Mouse (Mus musculus) frontal cortex, adult 2 months (tissue): ENCODE measurements around the gene Wdfy1. TPM values are rescaled to one million over a fixed set of nuclear protein-coding genes. Genes with fewer than 3 reads are reported as not detected.

ENCODE experiments used
- DNase-seq, 2 experiments: peaks; one replicate each; pipeline ENCODE4 v3.0.0; 2022; ENCODE audit warnings: low spot score in 1 of 2; ENCODE audit errors: extremely low spot score in 1 of 2
- polyA plus RNA-seq: library from polyadenylated mRNA; depleted of rRNA; stranded (reverse); fragments of >200 nt; gene quantifications from 2 replicates; pipeline ENCODE4 v1.2.3, GENCODE M21; 2012

The Wdfy1 gene
- polyA plus RNA-seq, 1 experiment: 34.3 TPM

DNA sequence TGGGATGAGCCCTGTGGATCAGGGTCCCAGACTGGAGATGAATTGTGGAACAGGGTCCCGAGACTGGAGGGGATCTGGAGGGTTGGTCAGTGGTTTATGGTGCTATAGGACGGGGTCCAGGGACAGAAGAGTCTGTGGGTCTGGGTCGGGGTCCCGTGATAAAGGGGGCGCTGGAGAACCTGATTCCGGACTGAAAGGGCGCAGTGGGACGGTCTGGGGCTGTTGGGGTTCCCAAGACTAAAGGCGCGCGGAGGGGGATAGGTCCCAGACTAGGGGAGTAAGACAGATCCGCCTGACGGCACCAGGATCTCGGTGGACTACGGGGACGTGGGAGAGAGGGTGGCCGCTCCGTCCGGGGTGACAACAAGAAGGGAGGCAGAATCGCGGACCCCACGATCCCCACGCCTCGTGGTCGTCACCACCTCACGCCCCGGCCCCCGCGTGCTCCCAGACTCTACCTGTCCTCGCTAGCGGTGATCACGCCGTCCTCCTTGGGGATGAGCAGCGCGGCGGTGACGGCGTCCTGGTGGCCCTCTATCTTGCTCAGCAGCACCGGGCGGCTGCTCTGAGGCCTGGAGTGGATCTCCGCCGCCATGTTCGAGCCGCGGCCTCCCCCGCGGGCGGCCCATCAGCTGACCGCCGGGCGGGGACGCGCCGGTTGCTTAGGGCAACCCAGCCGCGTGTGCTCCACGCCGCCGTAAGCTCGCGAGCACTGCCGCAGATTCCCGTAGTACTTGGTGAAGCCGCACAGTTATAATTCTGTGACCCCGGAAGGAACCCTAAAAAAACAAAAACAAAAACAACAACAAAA is 14.6 kb downstream of the Wdfy1 start:
- DNase-seq: peak; percentile 50 to 86

DNA sequence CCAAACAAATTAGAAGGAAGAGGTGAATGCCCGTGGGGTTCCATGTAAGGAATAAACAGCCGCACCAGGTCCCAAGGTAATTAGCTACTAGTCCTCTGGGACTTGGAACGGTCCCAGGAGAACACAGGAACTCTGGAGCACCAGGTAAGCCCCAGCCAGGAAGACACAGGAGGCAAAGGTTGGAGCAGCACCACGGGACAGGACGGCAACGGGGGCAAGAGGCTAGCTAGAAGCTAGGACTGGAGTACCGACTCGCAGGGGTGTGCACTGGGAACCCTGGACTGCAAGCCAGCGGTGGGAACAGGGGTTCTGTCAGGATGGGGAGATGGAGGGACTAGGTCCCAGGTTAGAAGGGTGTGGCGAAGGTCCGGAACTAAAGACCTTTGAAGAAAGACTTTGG is 15.3 kb downstream of the Wdfy1 start:
- DNase-seq: peak in 1 of 2 experiments; percentile 9

DNA sequence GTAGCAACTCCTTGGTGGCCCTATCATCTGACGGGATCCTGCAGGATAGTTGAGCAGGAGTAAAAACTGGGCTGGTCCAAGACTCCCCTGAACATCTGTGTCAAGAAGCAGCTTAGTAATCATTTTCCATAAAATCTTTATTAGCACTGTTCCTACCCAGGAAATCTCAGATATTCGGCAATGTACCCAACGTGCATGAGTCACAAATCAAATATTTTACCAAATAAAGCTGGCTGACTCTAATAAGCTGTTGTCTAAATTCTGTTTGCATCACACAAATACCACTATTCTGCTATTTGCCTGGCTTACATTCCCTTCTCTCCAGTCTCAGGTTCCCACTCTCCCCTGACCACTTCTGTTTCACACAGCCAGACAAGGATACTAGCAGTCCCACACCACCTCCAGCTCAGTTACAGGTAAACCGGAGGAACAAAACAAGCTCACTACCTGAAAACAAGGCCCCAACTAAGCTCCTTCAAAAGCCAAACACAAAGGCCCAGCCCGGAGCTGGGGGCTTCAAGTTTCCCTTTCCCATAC is 16.4 kb downstream of the Wdfy1 start:
- DNase-seq: no peak

DNA sequence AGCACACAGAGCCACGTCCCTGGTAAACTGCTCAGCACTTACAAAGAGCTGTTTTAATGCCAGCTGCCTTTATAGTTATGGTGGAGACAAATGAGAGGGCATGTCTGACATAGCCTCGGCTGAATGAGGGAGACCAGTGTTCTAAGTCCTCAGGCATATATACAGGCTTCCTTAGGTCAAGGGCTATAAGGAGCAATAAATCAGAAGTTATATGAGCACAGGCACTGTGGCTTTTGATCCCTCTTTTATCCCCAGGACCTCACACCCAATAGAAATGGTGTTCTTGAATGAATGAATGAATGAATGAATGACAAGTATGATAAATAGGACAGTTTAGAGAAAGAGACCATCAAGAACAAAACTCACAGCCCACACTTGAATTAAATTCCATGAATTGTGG is 16.9 kb downstream of the Wdfy1 start:
- DNase-seq: no peak

DNA sequence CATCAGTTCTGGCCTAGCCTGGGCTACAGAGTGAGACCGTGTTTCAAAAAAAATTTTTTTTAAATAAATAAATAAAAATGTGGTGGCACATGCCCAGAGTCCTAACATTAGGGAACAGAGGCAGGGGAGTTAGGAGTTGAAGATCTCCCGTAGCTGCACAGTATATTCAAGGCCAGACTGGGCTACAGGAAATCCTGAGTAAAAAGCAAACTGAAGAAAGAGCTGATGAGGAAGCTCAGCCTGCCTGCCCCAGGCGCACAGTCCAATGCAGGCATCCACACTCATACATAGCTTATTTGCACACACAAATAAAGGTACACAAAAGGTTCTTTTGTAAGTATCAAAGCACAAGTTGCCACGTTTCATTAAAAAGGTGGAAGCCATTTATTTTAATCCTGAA is 18.3 kb downstream of the Wdfy1 start:
- no peak for DNase-seq

DNA sequence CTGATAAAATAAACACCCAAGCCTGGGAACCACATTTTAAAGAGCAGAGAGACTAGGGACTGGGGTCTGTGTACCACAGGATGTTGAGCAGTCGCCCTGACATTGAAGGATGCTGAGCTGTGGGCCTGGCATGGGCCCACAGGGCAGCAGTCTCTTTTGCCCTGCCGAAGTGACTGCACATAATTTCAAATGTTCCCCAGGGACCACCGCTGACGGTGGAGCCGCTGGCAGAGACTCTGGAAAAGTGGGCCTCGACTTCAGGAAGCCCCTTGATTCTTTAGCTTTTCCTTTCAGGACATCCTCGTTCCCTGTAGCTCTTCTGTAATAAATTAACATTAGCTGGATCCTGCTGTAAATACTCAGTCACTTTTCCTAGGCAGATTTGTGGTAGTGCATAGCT is 18.8 kb downstream of the Wdfy1 start:
- no peak for DNase-seq

DNA sequence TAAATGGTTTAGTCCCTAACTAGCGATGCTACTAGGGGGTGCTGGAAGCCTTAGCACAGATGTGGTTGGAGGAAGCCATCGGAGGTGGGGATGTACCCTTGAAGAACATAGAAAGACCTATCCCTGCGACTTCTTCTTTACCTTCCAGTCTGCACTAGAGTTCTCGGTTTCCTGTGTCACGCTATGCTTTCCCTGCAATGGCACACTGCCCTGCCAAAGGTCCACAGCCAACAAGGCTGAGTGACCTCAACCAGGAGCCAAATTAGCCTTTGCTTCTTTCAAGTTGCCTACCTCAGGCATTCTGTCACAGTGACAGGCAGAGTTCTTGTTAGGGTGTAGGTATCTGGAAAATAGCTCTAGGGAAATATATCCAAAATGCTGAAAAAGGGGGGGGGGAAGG is 19.5 kb downstream of the Wdfy1 start:
- no peak for DNase-seq

DNA sequence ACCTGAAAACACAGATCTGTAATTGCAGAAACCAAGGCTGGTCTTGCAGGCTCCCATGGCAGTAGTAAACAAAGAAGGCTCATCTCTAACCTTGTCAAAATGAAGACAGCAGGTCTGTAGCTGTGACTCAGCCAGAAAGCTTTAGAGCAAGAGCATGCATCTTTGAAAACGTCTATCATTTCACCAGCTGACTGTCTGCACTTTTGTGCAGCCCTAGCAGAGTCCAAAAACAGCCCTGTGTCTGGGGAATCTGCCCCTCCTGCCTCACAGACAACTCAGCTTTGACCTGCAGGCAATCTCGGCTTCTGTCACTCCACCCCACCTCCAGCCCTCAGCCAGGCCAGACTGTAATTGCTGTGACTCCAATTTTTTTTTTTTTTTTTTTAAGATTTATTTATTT is 20.6 kb downstream of the Wdfy1 start:
- DNase-seq: no peak

DNA sequence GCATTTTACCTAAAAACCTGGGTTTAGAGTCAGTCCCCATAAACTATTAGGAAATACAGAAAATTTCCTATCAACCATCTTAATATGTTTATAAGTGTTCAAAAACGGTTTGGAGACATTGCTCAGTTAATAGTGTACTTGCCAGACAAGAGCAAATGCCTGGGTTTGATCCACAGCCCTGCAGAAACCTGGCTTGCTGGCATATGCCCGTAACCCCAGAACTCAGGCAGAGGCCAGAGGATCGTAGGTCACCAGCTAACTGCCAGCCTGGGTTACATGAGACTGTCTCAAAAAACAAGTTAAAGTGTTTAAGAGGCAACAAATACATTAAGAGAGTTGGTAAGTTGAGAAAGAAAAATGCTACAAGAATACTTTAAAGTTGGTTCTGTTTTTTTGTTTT is 21.0 kb downstream of the Wdfy1 start:
- no peak for DNase-seq

DNA sequence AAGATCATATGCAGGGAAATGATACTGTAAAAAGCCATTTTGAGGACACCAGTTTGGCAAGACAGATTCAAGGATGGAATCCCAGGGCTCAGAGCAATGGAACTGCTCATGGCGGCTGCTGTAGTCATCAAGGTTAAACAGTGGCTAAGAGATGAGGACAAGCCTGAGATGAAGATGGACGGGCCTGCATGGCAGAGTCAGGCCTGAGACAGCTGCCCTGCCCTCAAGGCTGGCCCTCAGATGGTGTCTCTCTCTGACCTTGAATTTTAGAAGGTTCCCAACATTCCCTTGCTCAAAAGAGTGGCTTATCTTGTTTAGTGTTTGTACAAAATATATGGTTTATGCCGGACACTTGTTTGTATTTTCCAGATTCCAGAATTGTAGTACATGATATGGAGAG is 22.5 kb downstream of the Wdfy1 start:
- DNase-seq: no peak

DNA sequence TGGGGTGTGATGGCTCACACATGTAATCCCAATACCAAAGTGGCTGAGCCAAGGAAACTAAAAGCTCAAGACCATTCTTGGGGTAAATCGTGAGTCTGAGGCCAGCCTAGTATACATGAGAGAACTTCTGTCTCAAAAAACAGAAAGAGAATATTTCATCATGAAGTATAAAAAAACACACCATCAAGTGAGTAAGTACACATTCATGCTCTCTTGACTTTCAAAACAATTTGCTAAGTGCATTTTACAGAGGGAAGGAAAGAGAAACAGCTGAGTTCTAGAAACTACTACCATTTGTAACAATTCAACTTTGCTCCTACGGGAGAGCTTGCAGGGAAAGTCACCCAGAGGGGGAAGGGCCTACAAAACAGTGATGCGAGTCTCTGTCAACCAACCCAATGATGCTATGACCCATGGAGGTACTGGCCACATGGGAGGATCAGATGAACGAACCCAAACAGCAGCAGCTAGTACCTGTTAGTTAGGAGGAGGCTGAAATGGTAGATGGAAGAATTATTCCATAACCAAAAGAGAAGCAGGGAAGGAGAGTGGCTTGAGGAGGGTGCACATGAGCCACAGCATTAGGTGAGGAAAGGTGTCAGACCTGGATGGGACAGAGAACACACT is 23.1 kb downstream of the Wdfy1 start:
- no peak for DNase-seq

DNA sequence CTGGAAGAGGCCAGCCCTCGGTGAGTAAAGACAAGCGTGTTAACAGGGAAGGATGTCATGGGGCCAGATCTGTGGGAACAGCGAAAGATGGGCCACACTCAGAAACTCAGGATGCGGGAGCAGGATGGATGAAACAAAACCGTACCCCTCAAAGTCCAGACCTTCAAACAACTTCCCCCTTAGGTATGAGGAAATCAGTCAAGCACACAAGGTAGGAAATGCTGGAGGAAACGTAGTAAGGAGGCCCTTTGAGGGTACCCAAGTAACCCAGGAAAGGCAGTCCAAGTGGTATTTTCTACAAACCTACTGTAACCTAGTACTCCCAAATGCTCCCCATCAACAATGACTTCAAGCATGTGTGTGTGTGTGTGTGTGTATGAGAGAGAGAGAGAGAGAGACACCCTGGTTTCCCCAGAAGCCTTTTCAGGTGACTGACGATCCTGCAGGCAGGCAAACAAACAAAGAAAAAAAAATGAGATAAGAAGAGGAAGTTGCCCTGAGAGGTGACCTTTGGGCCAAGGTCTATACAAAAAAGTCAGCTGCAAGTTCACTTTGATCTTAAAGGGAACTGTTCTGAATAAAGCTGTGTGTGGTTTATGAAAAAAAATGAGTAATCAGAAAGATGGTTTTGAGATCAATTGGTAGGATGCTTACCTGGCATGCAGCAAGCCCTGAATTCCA is 23.8 kb downstream of the Wdfy1 start:
- DNase-seq: no peak

DNA sequence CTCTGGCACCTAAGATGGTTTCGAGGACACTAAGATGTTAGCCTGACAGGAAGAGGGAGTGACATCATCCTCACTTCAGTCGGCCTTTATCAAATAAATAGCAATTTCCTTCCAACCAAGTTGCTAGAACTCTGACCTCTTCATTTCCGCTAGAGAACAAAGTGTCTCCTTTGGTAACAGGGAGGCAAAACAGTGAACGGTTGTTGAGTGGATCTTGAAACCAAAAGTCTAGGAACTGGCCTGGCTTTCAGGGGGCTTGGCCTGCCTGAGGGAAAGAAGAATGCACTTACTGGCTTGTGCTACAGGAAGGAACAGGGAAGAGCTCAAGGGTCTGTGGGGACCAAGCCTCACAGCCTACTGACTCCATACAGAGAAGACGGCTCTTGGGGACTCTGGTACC is 24.8 kb downstream of the Wdfy1 start:
- no peak for DNase-seq

DNA sequence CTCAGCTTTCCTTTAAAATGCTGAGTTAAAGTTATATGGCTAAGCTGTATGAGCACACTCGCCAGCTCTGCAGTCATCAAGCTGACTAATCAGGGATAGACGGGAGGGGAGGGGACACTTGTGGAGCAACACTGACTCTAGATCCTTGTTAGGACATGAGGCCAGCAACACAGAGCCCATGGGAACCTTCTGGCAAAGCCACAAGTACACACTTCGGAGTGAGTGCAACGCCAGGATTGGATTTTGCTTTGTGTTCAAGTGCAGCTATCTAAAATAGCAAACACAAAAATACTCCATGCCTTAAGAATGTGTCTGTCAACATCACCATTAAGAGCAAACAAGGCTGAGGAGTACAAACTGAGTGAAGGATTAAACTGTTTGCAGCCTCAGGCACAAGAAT is 29.9 kb downstream of the Wdfy1 start:
- no peak for DNase-seq

DNA sequence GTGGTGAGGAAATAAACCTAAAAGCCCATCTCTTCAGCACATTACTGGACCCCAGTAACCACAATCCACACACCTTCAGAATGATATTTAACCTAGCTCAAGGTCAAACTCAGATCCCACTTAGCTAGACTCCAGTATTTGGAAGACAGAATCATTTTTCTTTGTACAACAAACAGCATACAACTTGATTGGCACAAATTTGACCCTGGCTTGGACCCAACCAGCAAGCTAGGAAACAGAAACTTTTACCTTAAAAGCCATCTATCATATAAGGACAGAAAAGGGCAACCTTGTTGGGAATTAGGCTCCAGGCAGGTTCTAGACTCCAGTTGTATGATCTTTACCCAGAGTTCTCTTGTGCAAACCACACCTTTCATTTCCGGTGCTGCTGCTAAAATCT is 32.6 kb downstream of the Wdfy1 start:
- DNase-seq: no peak

DNA sequence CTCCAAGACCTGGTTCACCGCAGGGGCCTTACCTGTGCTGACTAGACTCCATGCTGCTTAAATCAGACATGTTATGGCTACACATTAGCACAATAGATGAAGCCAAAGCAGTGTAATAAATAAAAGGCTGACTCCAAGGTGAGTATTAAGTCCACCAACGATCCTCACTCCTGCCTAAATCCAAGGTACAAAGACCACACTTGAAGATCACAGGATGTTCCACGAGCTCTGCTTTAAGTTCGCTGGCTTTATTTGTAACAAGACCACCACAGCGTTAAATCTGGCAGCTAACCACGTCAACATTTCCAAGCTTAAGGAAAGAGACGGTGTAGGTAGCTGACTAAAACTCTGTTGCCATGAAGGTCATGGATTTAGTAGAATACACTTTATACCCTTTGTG is 33.0 kb downstream of the Wdfy1 start:
- DNase-seq: no peak

DNA sequence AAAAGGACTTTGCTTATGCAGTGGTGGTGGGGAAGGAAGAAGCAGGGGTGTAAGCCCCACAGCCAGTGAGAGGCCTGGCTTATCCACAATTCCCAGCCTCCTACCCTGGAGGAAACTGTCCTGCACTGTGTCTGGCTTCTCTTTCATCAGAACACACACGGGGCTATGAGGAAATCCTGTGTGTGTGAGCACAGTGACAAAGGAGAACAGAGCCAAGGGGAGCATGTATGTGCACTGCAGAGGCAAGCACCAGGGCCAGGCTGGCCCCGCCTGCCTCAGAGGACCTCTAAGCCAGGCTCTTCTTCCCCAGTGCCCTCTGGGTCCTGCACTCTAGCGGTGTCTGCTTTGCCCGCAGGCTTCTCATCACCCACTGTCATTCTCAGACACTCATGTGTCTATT is 34.9 kb downstream of the Wdfy1 start:
- DNase-seq: no peak

DNA sequence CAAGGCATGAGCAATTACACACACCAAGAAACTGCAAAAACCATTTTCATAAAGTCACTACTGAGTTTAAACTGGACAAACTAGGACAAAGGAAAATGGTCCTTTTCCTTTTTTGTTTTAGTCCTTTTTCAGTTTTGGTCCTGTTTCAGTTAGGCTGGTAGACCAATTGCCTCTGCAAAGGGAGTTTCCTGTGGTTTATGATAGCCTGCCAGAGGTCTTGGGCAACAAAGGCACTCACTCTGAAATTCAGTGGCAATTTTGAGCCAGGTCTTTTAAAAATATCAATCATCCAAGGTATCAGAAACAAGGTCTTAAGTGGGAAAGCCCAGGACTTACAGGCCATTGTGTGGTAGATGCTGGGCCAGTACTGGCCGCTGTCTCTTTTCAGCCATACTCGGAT is 36.2 kb downstream of the Wdfy1 start:
- no peak for DNase-seq

DNA sequence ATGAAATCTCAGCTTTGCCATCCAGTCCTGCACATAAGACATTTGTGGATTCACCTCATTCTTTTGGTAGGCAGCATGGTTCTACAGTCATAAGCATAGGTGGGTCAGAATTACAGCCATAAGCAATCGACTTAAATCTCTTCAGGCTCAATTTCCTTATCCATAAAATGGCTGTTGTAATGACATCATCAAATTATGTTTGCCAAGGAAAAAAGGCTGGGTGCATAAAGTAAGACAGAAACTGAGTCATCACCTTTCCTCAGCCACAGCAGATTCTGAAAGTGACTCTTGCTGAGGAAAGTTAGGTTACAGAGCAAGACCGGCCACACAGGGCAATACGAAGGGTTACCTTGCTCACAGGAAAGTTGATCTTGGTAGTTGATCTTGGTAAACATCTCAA is 39.5 kb downstream of the Wdfy1 start:
- no peak for DNase-seq

DNA sequence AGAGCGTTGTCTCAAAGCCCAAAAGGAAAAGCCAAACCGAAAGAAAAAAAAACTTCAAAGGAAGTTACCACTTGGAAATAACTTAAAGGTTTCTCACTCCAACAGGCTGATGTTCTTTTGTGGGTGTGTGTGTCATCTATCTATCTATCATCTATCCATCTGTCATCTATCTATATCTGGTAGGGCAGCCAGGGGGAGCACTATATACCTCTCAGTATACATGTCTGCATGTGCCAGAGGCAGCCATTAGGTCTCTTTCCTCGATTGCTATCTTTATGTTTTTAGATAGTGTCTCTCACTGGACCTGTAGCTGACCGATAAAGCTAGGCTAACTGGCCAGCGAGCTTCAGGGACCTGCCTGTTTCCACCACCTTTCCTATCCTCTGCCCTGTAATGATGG is 41.1 kb downstream of the Wdfy1 start:
- no peak for DNase-seq

DNA sequence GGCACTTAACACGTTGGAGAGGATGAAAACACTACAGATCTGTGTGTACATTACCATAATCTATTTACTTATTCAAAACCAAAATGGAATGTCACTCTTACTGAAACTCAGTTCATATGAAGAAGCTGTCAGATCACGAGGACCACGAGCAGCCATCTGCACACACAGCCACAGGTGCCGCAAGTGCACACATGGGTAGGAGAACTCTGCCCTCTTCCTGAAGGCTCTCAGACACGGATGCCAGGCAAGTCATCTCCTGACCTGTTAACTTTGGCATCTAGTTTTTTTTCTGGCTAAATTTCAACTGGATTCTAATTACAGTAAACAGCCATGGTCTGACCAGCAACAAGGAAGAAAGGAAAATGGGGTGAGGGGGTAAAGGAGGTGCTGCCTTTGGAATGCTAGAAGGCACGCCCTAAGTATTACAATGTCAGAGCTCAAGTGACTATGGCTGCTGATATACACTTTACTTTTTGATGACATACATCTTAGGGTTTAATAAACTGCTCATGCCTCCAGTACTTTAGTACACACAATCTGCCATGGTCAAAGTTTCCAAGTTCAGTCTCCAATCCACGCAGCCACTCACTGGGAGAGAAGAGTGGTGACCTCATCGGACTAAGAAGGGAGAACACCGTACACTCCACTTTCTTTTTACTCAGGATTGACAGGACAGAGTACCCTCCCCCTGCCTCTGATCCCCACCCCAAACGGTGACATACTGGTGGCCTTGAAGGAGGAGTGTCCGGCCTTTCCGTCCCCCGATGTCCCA is 61.6 kb downstream of the Wdfy1 start:
- no peak for DNase-seq
